Mouse (Mus musculus) liver, embryonic 12.5 days (tissue): ENCODE measurements at regions not wholly inside any gene's neighbourhood (a gene's known extent, or its start where the extent isn't known, plus 50 kb on each side); places are given as distances from the start of the nearest gene placed in this dataset.
"Not testable (repeated sequence)": the region's sequence is repeated elsewhere in the genome, so short reads cannot be mapped to it uniquely, and the experiment has no call there.

Experiments used
- ATAC-seq: fragments of 200-750 bp; cut with Nextera tagmentation; 2 replicates; pipeline ENCODE4 v1.8.0; 2017; ENCODE audit warnings: moderate number of reproducible peaks, mild to moderate bottlenecking, moderate library complexity
- H3K27ac ChIP-seq: fragments of 300-500 bp; sonication (generic); 2 replicates; pipeline ENCODE4 v1.5.1; 2016; ENCODE audit warnings: mild to moderate bottlenecking
- H3K27me3 ChIP-seq: fragments of 300-500 bp; sonication (generic); replicated peaks from 2 replicates; pipeline ENCODE4 v1.6.1; 2016; ENCODE audit warnings: mild to moderate bottlenecking, moderate library complexity
- H3K36me3 ChIP-seq: fragments of 300-500 bp; sonication (generic); 2 replicates; pipeline ENCODE4 v1.6.1; 2016; ENCODE audit warnings: mild to moderate bottlenecking, moderate library complexity
- H3K4me1 ChIP-seq: fragments of 300-500 bp; sonication (generic); 2 replicates; pipeline ENCODE4 v1.6.1; 2016
- H3K4me2 ChIP-seq: fragments of 300-500 bp; sonication (generic); 2 replicates; pipeline ENCODE4 v1.6.1; 2016; ENCODE audit warnings: mild to moderate bottlenecking, moderate library complexity
- H3K4me3 ChIP-seq: fragments of 300-500 bp; sonication (generic); 2 replicates; pipeline ENCODE4 v1.5.1; 2016; ENCODE audit warnings: mild to moderate bottlenecking, moderate library complexity
- H3K9ac ChIP-seq: fragments of 300-500 bp; sonication (generic); 2 replicates; pipeline ENCODE4 v1.6.1; 2016; ENCODE audit warnings: mild to moderate bottlenecking, moderate library complexity
- H3K9me3 ChIP-seq: fragments of 300-500 bp; sonication (generic); replicated peaks from 2 replicates; pipeline ENCODE4 v1.6.1; 2016; ENCODE audit warnings: mild to moderate bottlenecking, moderate library complexity
- WGBS: fragments of 180-500 bp; shearing (Covaris S2); methylation state at CpG from one replicate; pipeline ENCODE4 v1.1.7; 2016; ENCODE audit not compliant: insufficient replicate concordance; 5-methylcytosine and 5-hydroxymethylcytosine counted together

GRCm38 (mm10) chr4:84163362-84163761, 511.7 kb downstream of the Bnc2 start:
- WGBS, result 62% methylated on average over 6 of the region's 6 CpGs
- Histone ChIP-seq H3K9ac (no peak overlapping the region), H3K9me3 (no peaks in the 10 kb centered on the region), H3K4me3 (no peak overlapping the region), H3K27me3 (no peaks in the 10 kb centered on the region), H3K4me2 (no peak overlapping the region), H3K27ac (no peak overlapping the region), H3K4me1 (no peaks in the 10 kb centered on the region), H3K36me3 (no peaks in the 10 kb centered on the region)
- no peak for ATAC-seq

- no peak overlapping the region for H3K4me2 ChIP-seq
- H3K9ac ChIP-seq, result no peak overlapping the region
- H3K36me3 ChIP-seq, result no peaks in the 10 kb centered on the region
- no peak overlapping the region for H3K4me3 ChIP-seq
- H3K27ac ChIP-seq, result no peak overlapping the region
- no peaks in the 10 kb centered on the region for H3K4me1 ChIP-seq
- no peaks in the 10 kb centered on the region for H3K27me3 ChIP-seq
- 39% methylated on average over 3 of the region's 3 CpGs for WGBS
- no peak for ATAC-seq
- H3K9me3 ChIP-seq, result peaks cover 3% of the 10 kb centered on the region; the same call in 1 of the 2 replicates
Measured at GRCm38 (mm10) chr4:84165256-84165655, 509.8 kb downstream of the Bnc2 start.

GRCm38 (mm10) chr4:84172841-84173240, 502.2 kb downstream of the Bnc2 start:
- ATAC-seq, result no peak

GRCm38 (mm10) chr4:84173441-84173840, 501.6 kb downstream of the Bnc2 start:
- Histone ChIP-seq H3K27ac (no peak overlapping the region), H3K4me1 (no peaks in the 10 kb centered on the region), H3K9ac (no peak overlapping the region), H3K36me3 (no peaks in the 10 kb centered on the region), H3K4me3 (no peak overlapping the region), H3K27me3 (no peaks in the 10 kb centered on the region), H3K9me3 (peaks cover 3% of the 10 kb centered on the region; the same call in 1 of the 2 replicates), H3K4me2 (no peak overlapping the region)
- no peak for ATAC-seq
- 62% methylated on average over 2 of the region's 2 CpGs for WGBS

More at GRCm38 (mm10) chr4:84172841-84173240, 502.2 kb downstream of the Bnc2 start:
- Histone ChIP-seq H3K4me3 (no peak overlapping the region), H3K4me1 (no peaks in the 10 kb centered on the region), H3K4me2 (no peak overlapping the region), H3K9ac (no peak overlapping the region), H3K27ac (no peak overlapping the region), H3K36me3 (no peaks in the 10 kb centered on the region), H3K27me3 (no peaks in the 10 kb centered on the region), H3K9me3 (peaks cover 3% of the 10 kb centered on the region; the same call in 1 of the 2 replicates)
- 49% methylated on average over 6 of the region's 6 CpGs for WGBS

GRCm38 (mm10) chr4:84176457-84176856, 498.6 kb downstream of the Bnc2 start:
- not testable (repeated sequence) for H3K4me1 ChIP-seq, H3K9ac ChIP-seq, H3K4me2 ChIP-seq, H3K27me3 ChIP-seq, ATAC-seq, H3K9me3 ChIP-seq, H3K4me3 ChIP-seq, H3K36me3 ChIP-seq, H3K27ac ChIP-seq
- 84% methylated on average over 6 of the region's 6 CpGs for WGBS

GRCm38 (mm10) chr4:84177827-84178226, 497.2 kb downstream of the Bnc2 start:
- H3K4me1 ChIP-seq, result no peaks in the 10 kb centered on the region
- no peaks in the 10 kb centered on the region for H3K9me3 ChIP-seq
- no peak for ATAC-seq
- H3K4me2 ChIP-seq, result no peak overlapping the region
- WGBS, result 39% methylated on average over 3 of the region's 3 CpGs
- H3K9ac ChIP-seq, result no peak overlapping the region
- H3K27me3 ChIP-seq, result no peaks in the 10 kb centered on the region
- H3K36me3 ChIP-seq, result no peaks in the 10 kb centered on the region
- no peak overlapping the region for H3K27ac ChIP-seq
- H3K4me3 ChIP-seq, result no peak overlapping the region

- H3K27me3 ChIP-seq, result no peaks in the 10 kb centered on the region
- no peaks in the 10 kb centered on the region for H3K36me3 ChIP-seq
- no peaks in the 10 kb centered on the region for H3K4me1 ChIP-seq
- no peak for ATAC-seq
- WGBS, result 79% methylated on average over 4 of the region's 4 CpGs
- no peak overlapping the region for H3K9ac ChIP-seq
- H3K27ac ChIP-seq, result no peak overlapping the region
- H3K4me2 ChIP-seq, result no peak overlapping the region
- no peak overlapping the region for H3K4me3 ChIP-seq
- H3K9me3 ChIP-seq, result no peaks in the 10 kb centered on the region
Measured at GRCm38 (mm10) chr4:84184436-84184835, 490.6 kb downstream of the Bnc2 start.

- Histone ChIP-seq H3K27me3 (no peaks in the 10 kb centered on the region), H3K9me3 (no peaks in the 10 kb centered on the region), H3K4me3 (no peak overlapping the region), H3K36me3 (no peaks in the 10 kb centered on the region), H3K4me2 (no peak overlapping the region), H3K4me1 (no peaks in the 10 kb centered on the region), H3K9ac (no peak overlapping the region), H3K27ac (no peak overlapping the region)
- ATAC-seq, result no peak
- WGBS, result 75% methylated on average over 6 of the region's 6 CpGs
Measured at GRCm38 (mm10) chr4:84184844-84185243, 490.2 kb downstream of the Bnc2 start.

- Histone ChIP-seq H3K4me1 (no peaks in the 10 kb centered on the region), H3K4me2 (no peak overlapping the region), H3K4me3 (no peak overlapping the region), H3K27ac (no peak overlapping the region), H3K9me3 (no peaks in the 10 kb centered on the region), H3K9ac (no peak overlapping the region), H3K27me3 (no peaks in the 10 kb centered on the region), H3K36me3 (no peaks in the 10 kb centered on the region)
- WGBS, result 71% methylated on average over 12 of the region's 12 CpGs
- ATAC-seq, result no peak
Measured at GRCm38 (mm10) chr4:84189315-84189714, 485.8 kb downstream of the Bnc2 start.

GRCm38 (mm10) chr4:84191303-84191702, 483.8 kb downstream of the Bnc2 start:
- Histone ChIP-seq H3K27ac (no peak overlapping the region), H3K4me2 (no peak overlapping the region), H3K27me3 (no peaks in the 10 kb centered on the region), H3K36me3 (no peaks in the 10 kb centered on the region), H3K9ac (no peak overlapping the region), H3K4me1 (no peaks in the 10 kb centered on the region), H3K4me3 (no peak overlapping the region), H3K9me3 (no peaks in the 10 kb centered on the region)
- 32% methylated on average over 2 of the region's 2 CpGs for WGBS
- no peak for ATAC-seq

- no peak overlapping the region for H3K4me3 ChIP-seq
- no peaks in the 10 kb centered on the region for H3K4me1 ChIP-seq
- no peak for ATAC-seq
- 54% methylated on average over 2 of the region's 2 CpGs for WGBS
- H3K9ac ChIP-seq, result no peak overlapping the region
- H3K27me3 ChIP-seq, result no peaks in the 10 kb centered on the region
- H3K36me3 ChIP-seq, result no peaks in the 10 kb centered on the region
- no peak overlapping the region for H3K4me2 ChIP-seq
- no peaks in the 10 kb centered on the region for H3K9me3 ChIP-seq
- no peak overlapping the region for H3K27ac ChIP-seq
Measured at GRCm38 (mm10) chr4:84192301-84192700, 482.8 kb downstream of the Bnc2 start.

GRCm38 (mm10) chr4:84196732-84197131, 478.3 kb downstream of the Bnc2 start:
- Histone ChIP-seq H3K36me3 (no peaks in the 10 kb centered on the region), H3K9me3 (no peaks in the 10 kb centered on the region), H3K27ac (no peak overlapping the region), H3K4me3 (no peak overlapping the region), H3K27me3 (no peaks in the 10 kb centered on the region), H3K4me1 (no peaks in the 10 kb centered on the region), H3K9ac (no peak overlapping the region), H3K4me2 (no peak overlapping the region)
- 68% methylated on average over 2 of the region's 2 CpGs for WGBS
- ATAC-seq, result no peak

GRCm38 (mm10) chr4:84198176-84198575, 476.9 kb downstream of the Bnc2 start:
- Histone ChIP-seq H3K4me2 (no peak overlapping the region), H3K27me3 (no peaks in the 10 kb centered on the region), H3K9ac (no peak overlapping the region), H3K4me3 (no peak overlapping the region), H3K27ac (no peak overlapping the region), H3K36me3 (no peaks in the 10 kb centered on the region), H3K4me1 (no peaks in the 10 kb centered on the region), H3K9me3 (no peaks in the 10 kb centered on the region)
- ATAC-seq, result no peak
- 78% methylated on average over 4 of the region's 4 CpGs for WGBS
